Mouse (Mus musculus) lung, embryonic 14.5 days (tissue): ENCODE data around the gene Ctsa. TPM values are rescaled to one million over a fixed set of nuclear protein-coding genes. Genes with fewer than 3 reads are reported as not detected.
"Not testable (repeated sequence)": the region's sequence is repeated elsewhere in the genome, so short reads cannot be mapped to it uniquely, and the experiment has no call there.

Source experiments
- ATAC-seq: fragments of 200-750 bp; cut with Nextera tagmentation; 2 replicates; pipeline ENCODE4 v1.8.0; 2017; ENCODE audit warnings: mild to moderate bottlenecking, moderate TSS enrichment, moderate library complexity; ENCODE audit not compliant: insufficient read depth
- DNase-seq: peaks from one replicate; pipeline ENCODE4 v3.0.0-alpha.2; 2015
- H3K27ac ChIP-seq: fragments of 300-500 bp; sonication (generic); 2 replicates; pipeline ENCODE4 v1.5.1; 2014; ENCODE audit warnings: low read depth, mild to moderate bottlenecking, moderate library complexity
- H3K27me3 ChIP-seq: fragments of 300-500 bp; sonication (generic); 2 replicates; pipeline ENCODE4 v1.6.1; 2014; ENCODE audit warnings: low read length, control low read depth; ENCODE audit not compliant: insufficient read depth
- H3K36me3 ChIP-seq: fragments of 300-500 bp; sonication (generic); 2 replicates; pipeline ENCODE4 v1.6.1; 2014; ENCODE audit warnings: control low read depth; ENCODE audit not compliant: insufficient read depth
- H3K4me1 ChIP-seq: fragments of 300-500 bp; sonication (generic); 2 replicates; pipeline ENCODE4 v1.6.1; 2014; ENCODE audit warnings: antibody characterized with exemption, control low read depth; ENCODE audit not compliant: insufficient read depth
- H3K4me2 ChIP-seq: fragments of 300-500 bp; sonication (generic); 2 replicates; pipeline ENCODE4 v1.6.1; 2014; ENCODE audit warnings: mild to moderate bottlenecking
- H3K4me3 ChIP-seq: fragments of 300-500 bp; sonication (generic); 2 replicates; pipeline ENCODE4 v1.5.1; 2014; ENCODE audit warnings: low read depth, low read length
- H3K9ac ChIP-seq: fragments of 300-500 bp; sonication (generic); 2 replicates; pipeline ENCODE4 v1.6.1; 2014
- H3K9me3 ChIP-seq: fragments of 300-500 bp; sonication (generic); 2 replicates; pipeline ENCODE4 v1.6.1; 2016; ENCODE audit warnings: low read depth, low read length, control low read depth
- CTCF ChIP-seq: IDR thresholded peaks from 2 replicates; pipeline ENCODE4 v1.5.1; 2016; ENCODE audit warnings: antibody characterized with exemption, low read depth
- WGBS: fragments of 180-500 bp; shearing (Covaris S2); extraction: QIAGEN DNeasy Blood & Tissue Kit; methylation state at CpG from one replicate; pipeline ENCODE4 v1.1.7; 2014; 5-methylcytosine and 5-hydroxymethylcytosine counted together
- polyA plus RNA-seq: library from polyadenylated mRNA; unstranded; fragments of >200 nt; fragmentation: Nextera tagmentation; extraction: Ambion mirVana; gene quantifications from 2 replicates; pipeline ENCODE4 v1.2.1, GENCODE M21; 2014

The Ctsa gene
- polyA plus RNA-seq, 1 experiment from 2014 or later: 114 TPM

- H3K4me3 ChIP-seq: no peak overlapping the region
- peaks cover 5% of the 10 kb centered on the region; the same call in 1 of the 2 replicates for H3K9me3 ChIP-seq
- no peaks in the 10 kb centered on the region for H3K27me3 ChIP-seq
- TF ChIP-seq CTCF: peak; percentile 59
- H3K4me2 ChIP-seq: no peak overlapping the region
- no peaks in the 10 kb centered on the region for H3K36me3 ChIP-seq
- no peak for ATAC-seq
- DNase-seq: no peak
- peak overlapping the region; percentile 86 for H3K27ac ChIP-seq
- H3K9ac ChIP-seq: no peak overlapping the region
- 92% methylated on average over 7 of the region's 7 CpGs for WGBS
- peaks cover 9% of the 10 kb centered on the region; the same call in 1 of the 2 replicates for H3K4me1 ChIP-seq
Measured at GRCm38 (mm10) chr2:164867566-164867965, 34.9 kb downstream of the Ctsa start.

DNA sequence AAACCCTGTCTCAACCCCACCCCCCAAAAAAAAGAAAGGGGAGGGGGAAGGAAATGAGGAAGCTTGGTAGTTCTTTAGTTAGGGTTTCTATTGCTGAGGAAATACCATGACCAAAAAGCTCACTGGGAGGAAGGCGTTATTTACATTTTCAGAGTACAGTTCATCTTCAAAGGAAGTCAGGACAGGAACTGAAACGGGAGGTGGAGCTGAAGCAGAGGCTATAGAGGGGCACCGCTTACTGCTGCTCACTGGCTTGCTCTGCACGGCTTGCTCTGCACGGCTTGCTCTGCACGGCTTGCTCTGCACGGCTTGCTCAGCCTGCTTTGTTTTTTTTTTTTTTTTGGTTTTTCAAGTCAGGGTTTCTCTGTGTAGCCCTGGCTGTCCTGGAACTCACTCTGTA, 35.8 kb downstream of the Ctsa start:
- 39% methylated on average over 7 of the region's 7 CpGs for WGBS
- Histone ChIP-seq H3K4me2 (no peak overlapping the region), H3K27ac (no peak overlapping the region), H3K4me3 (no peak overlapping the region), H3K9me3 (peaks cover 5% of the 10 kb centered on the region; the same call in 1 of the 2 replicates), H3K4me1 (peaks cover 5% of the 10 kb centered on the region; the same call in 1 of the 2 replicates), H3K27me3 (no peaks in the 10 kb centered on the region), H3K9ac (no peak overlapping the region), H3K36me3 (no peaks in the 10 kb centered on the region)
- ATAC-seq (no peak), DNase-seq (peak; percentile 56)
- no peak for TF ChIP-seq CTCF

GRCm38 (mm10) chr2:164871602-164872303, 39.1 kb downstream of the Ctsa start:
- DNase-seq (no peak), ATAC-seq (no peak)
- no peak for TF ChIP-seq CTCF
- Histone ChIP-seq H3K27me3 (no peaks in the 10 kb centered on the region), H3K4me2 (no peak overlapping the region), H3K9ac (no peak overlapping the region), H3K27ac (no peak overlapping the region), H3K36me3 (no peaks in the 10 kb centered on the region), H3K4me1 (peaks cover 5% of the 10 kb centered on the region; the same call in 1 of the 2 replicates), H3K4me3 (no peak overlapping the region), H3K9me3 (peaks cover 5% of the 10 kb centered on the region; the same call in 1 of the 2 replicates)
- 60% methylated on average over 6 of the region's 6 CpGs for WGBS

DNA sequence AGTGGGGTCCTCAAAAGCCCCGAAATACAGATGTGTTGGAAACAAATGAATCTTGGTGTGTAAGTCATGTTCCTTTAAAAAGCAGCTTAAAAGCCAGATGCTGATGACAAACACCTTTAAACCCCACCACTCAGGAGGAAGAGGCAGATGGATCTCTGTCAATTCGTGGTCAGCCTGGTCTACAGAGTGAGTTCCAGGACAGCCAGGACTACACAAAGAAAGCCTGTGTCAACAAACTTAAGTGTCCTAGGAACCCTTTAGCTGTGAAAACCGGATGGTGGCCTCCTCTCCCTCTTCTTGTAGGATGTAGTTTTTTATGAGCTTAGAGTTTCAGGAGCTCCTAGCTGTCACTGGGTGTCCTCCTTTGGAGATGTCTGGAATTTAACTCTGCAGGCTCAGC, 40.9 kb downstream of the Ctsa start:
- Histone ChIP-seq H3K27ac (peak overlapping the region; percentile 63), H3K4me2 (no peak overlapping the region), H3K4me1 (peaks cover 6% of the 10 kb centered on the region), H3K4me3 (no peak overlapping the region), H3K36me3 (0 out of 2 replicates have a peak, but pooled peaks cover 8% of the 10 kb centered on the region), H3K27me3 (no peaks in the 10 kb centered on the region), H3K9ac (no peak overlapping the region), H3K9me3 (no peaks in the 10 kb centered on the region)
- no peak for DNase-seq
- ATAC-seq: no peak
- 29% methylated on average over 3 of the region's 3 CpGs for WGBS
- TF ChIP-seq CTCF: no peak

- no peak; the same call in 1 of the 2 replicates for ATAC-seq
- 0 out of 2 replicates have a peak, but pooled peaks cover 8% of the 10 kb centered on the region for H3K36me3 ChIP-seq
- H3K4me3 ChIP-seq: no peak overlapping the region
- TF ChIP-seq CTCF: no peak
- no peak overlapping the region for H3K9ac ChIP-seq
- 15% methylated on average over 1 of the region's 1 CpGs for WGBS
- H3K27ac ChIP-seq: peak overlapping the region; percentile 63
- peak; percentile 65 for DNase-seq
- H3K27me3 ChIP-seq: no peaks in the 10 kb centered on the region
- peaks cover 6% of the 10 kb centered on the region for H3K4me1 ChIP-seq
- H3K9me3 ChIP-seq: no peaks in the 10 kb centered on the region
- no peak overlapping the region for H3K4me2 ChIP-seq
Measured at GRCm38 (mm10) chr2:164874239-164874769, 41.6 kb downstream of the Ctsa start.

GRCm38 (mm10) chr2:164875648-164876047, 43.0 kb downstream of the Ctsa start:
- not testable (repeated sequence) for H3K36me3 ChIP-seq, H3K9me3 ChIP-seq, H3K4me2 ChIP-seq, H3K4me3 ChIP-seq, H3K4me1 ChIP-seq, H3K9ac ChIP-seq, H3K27ac ChIP-seq, DNase-seq, ATAC-seq, H3K27me3 ChIP-seq
- 54% methylated on average over 2 of the region's 2 CpGs for WGBS
- TF ChIP-seq CTCF: 0 out of 2 replicates have a peak, but pooled peaks have one; percentile 9

- H3K9ac ChIP-seq, H3K27me3 ChIP-seq, DNase-seq, H3K4me1 ChIP-seq, H3K36me3 ChIP-seq, H3K9me3 ChIP-seq, ATAC-seq: not testable (repeated sequence)
- 67% methylated on average over 11 of the region's 11 CpGs for WGBS
- H3K27ac ChIP-seq: peak overlapping the region; percentile 20; the same call in 1 of the 2 replicates
- H3K4me3 ChIP-seq: peak overlapping the region; percentile 94
- peak overlapping the region; percentile 90 for H3K4me2 ChIP-seq
Measured at GRCm38 (mm10) chr2:164877376-164878215, 44.9 kb downstream of the Ctsa start.
